ENCODE assay signal across 14 mouse cellular contexts in the genomic region with DNA sequence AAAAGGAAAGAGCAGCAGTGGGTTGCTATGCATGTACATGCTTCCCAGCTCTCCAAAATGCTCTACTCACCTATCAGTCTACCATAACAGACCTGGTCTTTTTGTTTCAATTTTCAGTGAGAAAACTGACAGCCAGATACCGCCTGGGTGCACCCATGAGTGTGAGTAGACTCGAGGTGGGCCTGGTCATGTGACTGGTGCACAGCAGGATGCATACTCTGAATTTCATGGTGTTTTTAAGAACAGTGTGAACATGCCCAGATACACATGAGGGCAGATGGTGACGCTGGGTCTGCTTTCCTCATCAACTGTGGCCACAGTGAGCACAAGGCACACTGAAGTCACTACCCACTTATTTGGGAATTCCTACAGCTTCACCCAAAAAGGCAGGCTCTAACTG.
"Had no signal": no experiment of that assay in that cellular context is flagged by ENCODE, and none has a peak within 500 bp of the region (broad histone marks: within the 10 kb centered on the region; RNA-seq: fewer than 3 reads in every experiment).

No protein-coding gene starts in this region.

- H3K27me3 ChIP-seq: limb, embryonic 15.5 days; liver, embryonic 12.5 days; megakaryocyte, embryonic 14.5 days; midbrain, embryonic 12.5 days had no signal

- H3K4me3 ChIP-seq: limb, embryonic 15.5 days; liver, embryonic 12.5 days; megakaryocyte, embryonic 14.5 days; midbrain, embryonic 12.5 days had no signal

- DNase-seq: kidney, adult 9 months; kidney, postnatal 36 days; lung, embryonic 14.5 days; lung, postnatal 10 days; right cerebral cortex, adult 18-20 months; right cerebral cortex, postnatal 25 days had no signal

- H3K9me3 ChIP-seq: limb, embryonic 15.5 days; liver, embryonic 12.5 days; megakaryocyte, embryonic 14.5 days; midbrain, embryonic 12.5 days had no signal

- ATAC-seq: intestine, postnatal 0 days; liver, embryonic 12.5 days had no signal

- H3K27ac ChIP-seq: kidney, postnatal 0 days; limb, embryonic 15.5 days; liver, embryonic 12.5 days; macrophage; midbrain, embryonic 12.5 days; stomach, postnatal 0 days had no signal

- H3K9ac ChIP-seq: limb, embryonic 15.5 days; liver, embryonic 12.5 days; lung, embryonic 14.5 days; midbrain, embryonic 12.5 days had no signal

- H3K4me2 ChIP-seq: limb, embryonic 15.5 days; liver, embryonic 12.5 days; lung, embryonic 14.5 days; midbrain, embryonic 12.5 days had no signal
